Mouse (Mus musculus): ENCODE measurements around the gene Ceacam9.
"Not testable (repeated sequence)": the region's sequence is repeated elsewhere in the genome, so short reads cannot be mapped to it uniquely, and the experiment has no call there.

DNA sequence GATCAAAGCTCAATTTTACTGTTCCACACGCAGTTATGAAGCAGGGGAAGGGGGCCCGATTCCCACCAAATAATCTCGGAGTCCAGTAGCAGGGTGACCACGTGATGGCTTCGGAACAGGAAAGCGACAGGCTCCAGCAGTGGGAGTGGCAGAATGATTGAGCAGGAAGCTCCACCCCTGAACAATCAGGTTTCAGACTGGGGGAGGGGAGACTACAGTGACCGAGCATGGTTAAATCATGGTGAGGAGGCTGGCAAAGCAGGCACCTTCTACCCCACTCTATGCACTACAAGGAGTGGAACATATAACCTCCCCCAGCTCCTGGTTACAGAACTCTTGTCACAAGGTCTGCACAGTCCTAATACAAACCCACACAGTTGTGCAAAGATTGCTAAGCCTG is 7.8 kb downstream of the Ceacam9 start:
- TF ChIP-seq CTCF, EP300 (IDR thresholded peaks at IDR 0.05): not testable (repeated sequence)

Data from lung, postnatal 0 days (tissue).